Mouse (Mus musculus) embryo, embryonic 11 days (tissue): ENCODE data around the gene Sntb2.
"Not testable (repeated sequence)": the region's sequence is repeated elsewhere in the genome, so short reads cannot be mapped to it uniquely, and the experiment has no call there.

Experiments
- DNase-seq: peaks from one replicate; pipeline ENCODE4 v3.0.0-alpha.2; 2015

Sntb2 gene

DNA sequence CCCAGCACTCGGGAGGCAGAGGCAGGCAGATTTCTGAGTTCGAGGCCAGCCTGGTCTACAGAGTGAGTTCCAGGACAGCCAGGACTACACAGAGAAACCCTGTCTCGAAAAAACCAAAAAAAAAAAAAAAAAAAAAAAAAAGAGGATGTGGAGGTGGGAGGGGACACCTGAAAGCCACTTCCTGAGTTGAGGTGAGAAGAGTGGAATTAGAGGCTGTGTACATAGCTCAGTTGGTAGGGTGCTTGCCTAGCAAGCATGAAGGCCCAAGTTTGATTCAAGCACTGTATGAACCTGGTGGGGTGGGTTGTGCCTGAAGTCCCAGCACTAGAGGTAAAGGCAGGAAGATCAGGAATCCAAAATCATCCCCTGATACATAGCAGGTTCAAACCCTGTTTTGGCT lies 38.0 kb downstream of the Sntb2 start:
- not testable (repeated sequence) for DNase-seq

DNA sequence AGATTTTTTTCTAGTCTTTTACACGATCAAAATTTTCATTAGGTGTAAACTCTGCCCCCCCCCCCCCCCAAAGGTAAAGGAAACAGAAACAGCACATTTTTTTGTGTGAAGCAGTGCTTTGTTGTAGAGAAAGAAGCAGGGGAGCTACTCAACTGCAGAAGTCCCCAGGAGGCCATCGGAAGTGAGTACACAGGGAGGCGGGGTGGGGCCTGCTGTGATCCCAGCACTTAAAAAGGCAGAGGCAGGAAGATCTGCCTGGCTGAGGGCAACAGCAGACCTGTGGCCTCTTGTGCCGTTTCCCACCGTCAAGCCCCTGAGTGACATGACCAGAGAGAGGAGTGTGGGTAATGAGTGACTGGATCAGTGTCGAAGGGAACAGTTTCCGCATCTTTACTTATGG lies 39.2 kb downstream of the Sntb2 start:
- DNase-seq: no peak

DNA sequence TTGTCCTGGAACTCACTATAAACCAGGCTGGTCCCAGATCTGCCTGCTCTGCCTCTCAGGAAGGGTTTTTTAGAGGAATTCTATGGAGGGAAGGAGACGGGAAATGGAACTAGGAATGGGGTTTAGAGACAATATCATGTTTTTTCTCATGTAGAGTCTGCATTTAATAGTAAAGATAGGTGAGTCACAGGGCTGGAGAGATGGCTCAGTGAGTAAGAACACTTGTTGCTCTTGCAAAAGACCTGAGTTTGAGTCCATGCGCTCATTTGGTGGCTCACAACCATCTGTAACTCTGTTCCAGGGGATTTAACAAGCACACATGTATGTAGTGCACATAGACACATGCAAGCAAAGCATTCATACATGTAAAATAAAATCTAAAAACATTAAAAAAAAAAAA lies 40.2 kb downstream of the Sntb2 start:
- DNase-seq: no peak

DNA sequence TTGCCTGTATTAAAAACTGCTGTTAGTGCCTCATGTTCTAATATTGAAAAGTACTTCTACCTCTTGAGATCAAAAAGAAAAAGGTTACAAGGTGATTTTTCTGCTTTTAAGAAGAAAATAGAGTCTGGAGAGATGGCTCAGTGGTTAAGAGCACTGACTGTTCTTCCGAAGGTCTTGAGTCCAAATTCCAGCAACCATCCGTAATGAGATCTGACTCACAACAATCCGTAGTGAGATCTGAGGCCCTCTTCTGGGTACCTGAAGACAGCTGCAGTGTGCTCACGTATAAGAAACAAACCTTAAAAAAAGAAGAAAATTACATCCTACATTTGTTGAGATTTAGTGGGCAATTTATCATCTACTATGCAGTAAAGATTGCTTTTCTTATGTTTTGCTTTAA lies 40.9 kb downstream of the Sntb2 start:
- DNase-seq: no peak

DNA sequence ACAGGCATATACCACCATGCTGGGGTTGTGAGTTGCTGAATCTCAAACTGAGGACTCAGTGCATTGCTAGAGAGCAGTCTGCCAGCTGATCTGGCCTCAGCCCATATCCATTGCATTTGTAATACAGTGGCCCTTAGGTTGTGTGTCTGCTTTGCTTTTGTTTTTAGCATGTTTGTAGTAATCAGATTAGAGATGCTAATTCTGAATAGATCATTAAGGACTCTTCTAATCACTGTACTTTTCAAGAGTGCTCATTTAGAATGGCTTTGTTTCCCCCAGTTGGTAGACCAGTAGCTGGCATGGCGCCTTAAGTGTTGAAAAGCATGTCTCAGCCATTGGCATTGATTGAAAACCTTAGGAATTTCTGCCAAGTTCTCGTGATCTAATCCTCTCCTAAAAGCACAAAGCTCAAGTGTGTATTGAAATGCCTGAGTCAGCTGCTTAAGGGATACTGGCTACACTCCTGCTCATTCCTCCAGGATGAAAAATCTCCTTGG lies 43.3 kb downstream of the Sntb2 start:
- no peak for DNase-seq

DNA sequence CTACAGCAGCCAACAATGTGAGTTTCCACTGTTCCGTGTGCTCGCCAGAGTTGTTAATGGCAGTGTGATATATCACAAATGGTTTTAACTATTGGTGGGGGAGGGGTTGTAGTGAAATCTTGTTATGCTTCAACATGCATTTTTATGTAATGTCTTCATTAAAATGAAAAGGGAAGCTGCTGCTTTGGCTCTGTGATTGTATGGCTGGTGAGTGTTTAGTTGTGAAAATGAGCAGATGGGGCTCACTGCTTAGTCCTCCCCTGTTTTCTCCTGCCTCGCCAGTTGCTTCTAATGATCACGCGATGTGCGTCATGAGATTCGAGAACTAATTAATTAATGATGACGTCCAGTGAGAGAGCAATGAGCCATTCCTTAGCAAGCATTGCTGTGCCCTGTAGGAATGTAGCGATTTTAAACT lies 49.9 kb downstream of the Sntb2 start:
- DNase-seq: no peak

DNA sequence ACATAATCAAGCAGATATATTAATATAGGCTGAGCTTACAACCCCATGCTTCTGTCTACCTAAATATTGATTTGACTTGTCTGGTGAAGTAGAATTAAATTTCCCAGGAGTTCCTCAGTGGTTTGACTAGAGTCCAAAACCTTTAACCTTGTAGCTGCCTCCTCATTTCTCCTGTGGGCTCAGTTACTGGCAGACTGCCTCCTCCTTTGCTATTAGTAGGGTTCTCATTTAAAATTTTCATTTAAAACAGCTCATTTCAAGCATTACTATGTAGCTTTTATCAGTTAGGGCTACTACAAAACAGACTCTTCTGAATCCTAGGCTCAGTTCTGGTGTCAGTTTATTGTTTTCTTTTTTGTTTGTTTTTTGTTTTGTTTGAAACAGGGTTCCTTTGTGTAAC lies 50.4 kb downstream of the Sntb2 start:
- DNase-seq: no peak

DNA sequence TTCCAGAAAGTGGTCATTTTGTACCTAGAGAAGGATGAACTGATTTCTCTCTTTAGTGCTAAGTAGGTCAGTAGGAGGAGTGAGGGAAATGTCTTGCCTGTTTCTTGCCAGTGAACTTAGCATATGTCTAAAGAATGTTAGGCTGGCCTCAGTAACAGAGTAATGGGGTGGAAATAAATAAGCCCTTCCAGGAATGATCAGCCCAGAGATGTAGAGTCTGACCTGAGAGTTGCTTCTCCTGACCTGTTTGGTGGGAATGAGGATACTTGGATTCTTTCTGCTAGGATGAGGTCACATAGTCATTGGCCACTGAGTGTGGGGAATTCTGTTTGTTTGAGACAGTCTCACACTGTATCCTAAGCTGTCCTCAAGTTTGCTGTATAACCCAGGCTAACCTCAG lies 52.0 kb downstream of the Sntb2 start:
- no peak for DNase-seq

DNA sequence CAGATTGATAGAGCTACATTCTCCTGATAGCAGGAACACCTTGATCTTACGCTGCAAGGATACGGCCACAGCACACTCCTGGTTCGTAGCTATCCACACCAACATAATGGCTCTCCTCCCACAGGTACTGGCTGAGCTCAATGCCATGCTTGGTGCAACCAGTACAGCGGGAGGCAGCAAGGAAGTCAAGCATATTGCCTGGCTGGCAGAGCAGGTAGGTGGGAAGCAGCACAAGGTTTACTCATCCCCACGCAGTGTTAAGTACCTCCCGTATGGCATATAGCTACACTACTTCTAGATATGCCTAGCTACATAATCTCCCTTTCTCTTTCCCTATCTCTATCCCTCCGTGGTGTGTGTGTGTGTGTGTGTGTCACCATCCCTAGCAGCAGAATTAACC lies 55.8 kb downstream of the Sntb2 start:
- no peak for DNase-seq

DNA sequence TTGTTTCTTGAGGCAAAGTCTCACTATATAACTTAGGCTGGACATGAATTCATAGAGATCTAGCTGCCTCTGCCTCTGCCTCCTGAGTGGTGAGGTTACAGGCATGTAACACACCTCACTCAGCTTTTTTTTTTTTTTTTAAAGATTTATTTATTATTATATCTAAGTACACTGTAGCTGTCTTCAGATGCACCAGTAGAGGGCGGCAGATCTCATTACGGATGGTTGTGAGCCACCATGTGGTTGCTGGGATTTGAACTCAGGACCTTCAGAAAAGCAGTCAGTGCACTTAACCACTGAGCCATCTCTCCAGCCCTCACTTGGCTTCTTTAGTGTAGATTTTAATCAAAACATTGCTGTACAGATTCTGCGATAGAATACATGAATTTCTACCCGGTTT lies 60.8 kb downstream of the Sntb2 start:
- not testable (repeated sequence) for DNase-seq

DNA sequence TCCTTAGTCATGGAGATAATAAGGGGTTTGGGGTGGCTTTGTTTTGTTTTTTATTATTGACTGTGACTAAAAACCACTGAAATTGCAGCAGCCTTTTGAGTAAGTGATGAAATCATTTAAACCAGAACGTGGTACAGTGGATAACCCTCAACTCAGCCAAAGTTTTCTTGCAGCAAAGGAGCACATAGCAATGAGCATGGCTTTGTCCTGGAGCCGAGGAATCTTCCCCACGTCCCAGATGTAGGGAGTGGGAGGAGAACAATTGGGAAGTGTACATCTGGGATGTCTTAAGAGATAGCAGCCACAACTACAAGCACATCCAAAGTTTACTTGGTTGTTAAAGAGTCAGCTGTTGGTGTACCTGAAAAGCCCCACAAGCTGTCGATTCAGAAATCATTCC lies 61.9 kb downstream of the Sntb2 start:
- no peak for DNase-seq

DNA sequence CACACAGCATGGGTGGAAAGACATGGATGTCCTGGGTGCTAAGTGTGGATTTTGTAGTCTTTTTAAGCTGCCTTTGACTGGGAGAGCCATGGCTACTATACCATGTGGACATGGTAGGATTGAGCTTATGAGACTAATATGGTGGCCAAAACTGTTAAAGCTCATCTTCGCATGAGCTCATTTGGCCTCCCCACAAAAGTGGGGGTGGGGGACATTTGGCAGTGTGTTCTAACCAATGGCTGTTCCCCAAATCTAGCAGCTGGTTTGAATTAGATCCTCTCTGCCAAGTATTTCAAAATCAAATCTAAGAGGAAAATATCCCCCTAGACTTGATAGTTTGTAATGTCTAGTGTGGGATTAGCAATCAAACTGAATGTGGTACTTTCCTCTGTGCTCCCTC lies 63.5 kb downstream of the Sntb2 start:
- DNase-seq: no peak

DNA sequence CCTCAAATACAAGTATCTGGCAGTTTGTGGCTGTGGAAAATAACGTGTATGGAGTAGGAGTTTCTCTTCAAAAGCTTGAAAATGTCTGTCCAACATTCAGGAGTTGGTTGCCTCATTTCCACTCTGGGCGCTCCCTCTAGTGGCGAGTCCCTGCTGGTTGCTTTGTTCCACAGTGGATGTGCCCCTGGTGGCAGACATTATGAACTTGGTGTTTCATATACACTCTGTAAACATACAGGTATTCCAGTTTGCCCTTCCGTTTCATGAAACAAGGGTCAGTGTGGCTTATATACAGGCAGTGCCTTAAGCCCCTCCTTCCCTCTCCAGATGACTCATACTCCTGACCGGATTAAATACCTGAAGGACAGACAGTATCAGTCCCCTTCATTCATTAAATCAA lies 67.0 kb downstream of the Sntb2 start:
- peak; percentile 89 for DNase-seq

DNA sequence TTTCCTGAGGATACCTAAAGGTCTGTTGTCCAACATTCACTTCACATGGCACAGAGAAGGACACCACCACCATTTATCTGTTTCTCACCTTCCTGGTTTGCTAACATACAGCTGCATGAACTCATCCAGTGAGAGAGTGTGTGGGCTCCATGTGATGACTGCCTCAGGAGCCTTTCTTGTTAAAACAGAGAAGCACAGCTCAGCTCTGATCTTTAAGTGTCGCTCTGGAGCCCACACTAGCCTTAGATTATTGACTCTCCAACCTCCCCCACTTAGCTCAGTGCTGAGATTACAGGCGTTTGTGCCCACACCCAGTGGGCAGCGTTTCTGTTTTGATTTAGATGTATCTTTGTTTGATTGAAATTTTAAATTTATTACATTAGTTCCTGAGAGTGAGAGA lies 72.2 kb downstream of the Sntb2 start:
- no peak for DNase-seq

DNA sequence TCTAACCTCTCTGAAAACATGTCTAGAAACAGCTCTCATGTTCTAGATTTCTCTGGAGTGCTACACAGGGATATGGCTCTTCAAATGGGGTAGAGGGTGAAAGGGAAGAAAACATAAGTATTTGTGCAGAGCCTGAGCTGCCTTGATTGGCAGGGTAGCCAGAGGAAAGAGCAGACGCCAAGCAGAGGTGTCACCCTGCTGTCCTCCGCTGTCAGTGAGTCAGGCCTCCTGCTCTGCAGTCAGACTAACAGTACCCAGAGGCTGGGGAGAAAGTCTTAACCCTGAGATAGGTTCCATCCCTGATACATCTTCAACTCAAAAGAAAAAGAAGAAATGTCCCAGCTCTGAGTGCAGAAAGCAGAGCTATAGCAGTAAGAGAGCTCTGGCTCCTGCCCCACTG lies 77.1 kb downstream of the Sntb2 start:
- DNase-seq: no peak

DNA sequence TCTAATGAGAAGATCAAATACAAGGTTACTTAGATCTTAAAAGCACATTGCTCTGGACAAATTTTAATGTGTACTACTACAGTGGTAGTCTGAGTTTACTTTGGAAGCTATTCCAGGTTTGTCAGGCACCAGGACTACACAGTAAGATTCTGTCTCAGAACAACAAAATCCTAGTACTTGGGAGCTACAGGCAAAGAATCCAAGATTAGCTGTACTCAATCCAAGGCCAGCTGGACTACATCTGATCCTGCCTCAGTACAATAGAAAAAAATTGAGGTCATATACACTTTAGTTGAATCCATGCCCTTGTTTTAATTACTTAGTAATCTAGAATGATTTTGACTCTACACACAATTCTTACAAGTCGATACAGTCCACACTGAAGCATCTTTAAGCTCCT lies 79.4 kb downstream of the Sntb2 start:
- DNase-seq: no peak

DNA sequence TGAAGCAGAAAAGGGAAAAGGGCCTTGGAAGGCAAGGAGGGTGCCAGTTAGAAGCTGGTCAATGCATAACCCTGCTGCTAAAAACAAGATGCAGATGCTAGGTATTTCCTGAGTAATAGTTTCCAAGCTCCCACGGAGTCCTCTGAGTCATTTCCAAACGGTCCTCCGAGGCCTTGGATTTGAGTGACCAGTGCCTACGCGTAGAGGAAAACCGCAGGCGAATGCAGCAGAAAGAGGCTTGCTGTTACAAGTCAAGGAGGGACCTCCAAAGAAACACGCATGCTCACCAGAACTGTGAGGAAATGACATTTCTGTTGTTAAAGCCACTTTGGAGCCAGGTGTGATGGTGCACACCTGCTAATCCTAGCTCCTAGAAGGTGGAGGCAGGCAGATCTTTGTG lies 87.9 kb downstream of the Sntb2 start:
- no peak for DNase-seq

DNA sequence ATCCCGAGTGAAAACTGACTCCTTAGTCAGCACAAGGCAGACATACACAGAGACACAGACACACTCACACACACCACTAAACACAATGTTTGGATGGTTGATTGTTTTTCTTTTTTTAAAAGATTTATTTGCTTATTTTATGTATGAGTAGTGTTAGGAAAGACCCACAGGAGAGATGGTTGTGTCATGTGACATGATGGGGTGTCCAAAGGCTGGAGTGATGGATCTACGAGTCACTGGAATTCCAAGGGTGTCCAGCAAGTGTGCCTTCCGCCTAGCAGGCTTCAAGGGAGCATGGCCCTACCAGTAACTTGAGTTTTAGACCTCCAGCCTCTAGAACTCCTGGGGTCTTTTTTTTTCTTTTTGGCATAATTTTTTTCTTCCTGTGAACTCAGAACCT lies 93.8 kb downstream of the Sntb2 start:
- no peak for DNase-seq

DNA sequence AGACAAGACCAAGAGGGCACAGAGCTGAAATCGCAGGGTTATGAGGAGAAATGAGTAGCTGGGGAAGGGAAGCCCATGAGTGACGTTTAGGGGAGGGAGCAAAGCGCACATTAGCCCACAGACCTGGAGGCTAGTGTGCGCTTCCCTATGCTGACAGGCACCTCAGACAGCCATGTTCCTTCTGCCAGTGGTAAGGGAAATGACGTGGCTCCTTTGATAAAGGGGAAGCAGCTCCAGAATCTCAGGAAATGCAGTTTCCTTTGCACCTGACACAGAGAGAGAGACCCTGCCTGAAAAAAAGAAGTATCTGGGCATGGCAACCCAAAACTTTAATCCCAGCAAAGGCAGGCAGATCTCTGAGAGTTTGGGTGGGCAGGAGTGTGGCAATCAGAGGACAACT lies 94.5 kb downstream of the Sntb2 start:
- DNase-seq: no peak

DNA sequence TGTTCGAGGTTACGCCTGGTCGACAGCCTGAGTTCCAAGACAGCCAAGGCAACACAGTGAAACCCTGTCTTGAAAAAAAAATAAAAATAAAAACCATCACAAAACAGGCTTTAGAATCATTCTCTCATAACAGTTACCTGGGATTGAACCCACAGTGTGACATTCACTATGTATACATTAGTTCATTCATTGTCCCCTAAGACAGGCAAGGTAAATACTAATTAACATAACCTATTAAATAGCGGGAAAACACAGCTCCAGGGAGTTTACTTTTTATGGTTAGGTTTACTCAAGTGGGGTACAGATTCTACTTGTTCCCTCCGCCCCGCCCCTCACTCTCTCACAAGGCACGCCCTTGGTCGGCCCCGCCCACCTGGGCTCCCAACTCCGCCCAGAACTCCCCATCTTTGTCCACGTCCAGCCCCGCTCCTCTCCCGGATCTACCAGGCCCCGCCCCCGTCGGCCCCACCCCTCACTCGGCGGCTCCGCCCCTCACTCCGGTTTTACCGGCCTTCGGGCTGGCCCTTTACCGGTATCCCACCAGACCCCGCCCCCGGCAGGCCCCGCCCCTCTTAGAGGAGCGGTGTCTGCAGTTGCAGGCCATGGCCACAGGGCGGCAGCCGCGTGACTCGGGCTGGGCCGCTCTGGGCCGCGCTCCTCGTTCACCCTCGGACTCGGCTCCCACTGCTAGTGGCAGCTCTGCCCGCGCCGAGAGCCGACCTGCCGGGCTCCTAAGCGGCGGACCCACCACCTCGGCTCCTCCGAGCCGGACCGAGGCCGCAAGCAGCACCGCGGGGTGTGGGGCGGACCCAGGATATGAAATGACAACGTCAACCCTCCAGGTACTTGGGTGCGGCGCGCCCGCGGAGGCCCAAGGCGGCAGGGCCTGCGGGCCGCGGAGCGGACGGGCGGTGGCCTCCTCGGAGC lies 95.4 kb downstream of the Sntb2 start, which contains the start of gene Vps4a:
Vps4a (plus strand) TSS at position 573 of the 927 bp plus-strand sequence.
- peak; percentile 95 for DNase-seq

DNA sequence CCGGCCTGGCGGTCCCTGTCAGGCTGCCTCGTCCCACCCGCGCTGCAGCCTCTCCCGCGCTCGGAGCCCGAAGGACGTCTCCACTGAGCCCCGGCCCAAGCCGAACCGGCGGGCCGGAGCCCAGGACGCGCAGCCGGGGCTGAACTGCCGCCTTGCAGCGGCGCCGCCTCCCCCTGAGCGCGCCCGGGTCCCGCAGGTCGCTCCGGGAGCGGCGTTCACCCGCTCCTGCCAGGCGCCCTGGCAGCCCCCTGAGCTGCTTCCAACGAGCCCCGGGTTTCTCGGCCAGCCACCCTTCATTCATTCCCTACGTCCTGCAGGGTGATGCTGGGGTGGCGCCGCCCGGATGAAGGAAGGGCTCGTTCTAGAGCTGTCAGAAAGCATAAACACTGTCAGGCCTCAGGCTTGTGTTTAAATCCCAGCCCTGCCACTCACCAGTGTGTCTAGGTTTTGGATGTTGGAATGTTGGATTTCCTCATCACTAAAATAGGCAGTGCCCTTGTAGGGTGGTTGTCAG lies 96.1 kb downstream of the Sntb2 start:
- DNase-seq: no peak

DNA sequence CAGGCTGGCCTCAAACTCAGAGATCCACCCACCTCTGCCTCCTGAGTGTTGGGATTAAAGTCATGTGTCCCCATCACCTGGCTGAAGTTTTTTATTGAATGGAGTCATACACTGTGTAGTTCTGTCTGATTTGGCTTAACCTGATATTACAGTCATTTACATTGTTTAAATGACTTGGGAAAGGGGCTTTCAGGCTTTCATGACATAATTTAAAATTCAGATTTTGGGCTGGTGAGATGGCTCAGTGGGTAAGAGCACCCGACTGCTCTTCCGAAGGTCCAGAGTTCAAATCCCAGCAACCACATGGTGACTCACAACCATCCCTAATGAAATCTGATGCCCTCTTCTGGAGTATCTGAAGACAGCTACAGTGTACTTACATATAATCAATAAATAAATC lies 98.1 kb downstream of the Sntb2 start:
- DNase-seq: not testable (repeated sequence)

DNA sequence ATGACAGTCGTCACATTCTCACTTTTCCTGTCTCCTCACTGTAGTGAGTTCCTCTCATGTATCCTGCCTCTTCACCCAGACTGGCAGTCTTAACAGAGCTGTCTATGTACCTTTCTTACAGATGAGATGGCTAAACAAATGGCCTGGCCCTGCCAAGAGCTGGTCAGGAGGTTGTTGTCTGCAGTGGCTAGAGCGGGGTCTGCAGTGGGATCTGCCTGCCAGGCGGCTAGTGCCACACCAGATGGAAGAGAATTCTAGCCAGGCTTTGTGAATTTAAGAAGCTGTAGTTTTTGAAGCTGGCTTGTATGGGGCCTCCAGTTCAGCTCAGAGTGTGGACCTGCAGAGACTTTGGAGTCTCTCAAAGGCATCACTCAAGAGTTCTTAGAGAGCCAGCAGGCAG lies 100.1 kb downstream of the Sntb2 start:
- DNase-seq: no peak

DNA sequence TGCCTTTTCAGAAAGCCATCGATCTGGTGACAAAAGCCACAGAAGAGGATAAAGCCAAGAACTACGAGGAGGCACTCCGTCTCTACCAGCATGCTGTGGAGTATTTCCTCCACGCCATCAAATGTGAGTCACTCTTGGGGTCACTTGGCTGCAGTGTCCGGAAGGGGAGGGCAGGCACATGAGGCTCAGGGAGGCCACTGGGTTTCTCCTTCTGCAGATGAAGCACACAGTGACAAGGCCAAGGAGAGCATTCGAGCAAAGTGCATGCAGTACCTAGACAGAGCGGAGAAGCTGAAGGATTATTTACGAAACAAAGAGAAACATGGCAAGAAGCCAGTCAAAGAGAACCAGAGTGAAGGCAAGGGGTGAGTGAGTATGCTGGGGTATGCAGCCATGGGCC lies 101.1 kb downstream of the Sntb2 start:
- DNase-seq: no peak

DNA sequence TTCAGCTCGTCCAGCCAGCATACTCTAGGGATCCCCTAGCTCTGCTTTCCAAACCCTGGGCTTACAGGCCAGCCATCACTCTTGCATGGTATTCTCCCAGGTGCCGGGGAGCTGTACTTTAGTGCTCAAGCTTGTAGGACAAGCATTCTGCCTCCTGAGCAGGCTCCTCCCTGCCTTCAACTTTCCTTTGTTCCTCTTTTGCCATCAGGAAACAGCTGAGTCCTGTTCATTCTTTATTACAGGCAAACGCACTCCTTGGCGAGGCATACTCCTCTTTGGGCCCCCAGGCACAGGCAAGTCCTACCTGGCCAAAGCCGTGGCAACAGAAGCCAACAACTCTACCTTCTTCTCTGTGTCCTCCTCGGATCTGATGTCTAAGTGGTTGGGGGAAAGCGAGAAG lies 105.1 kb downstream of the Sntb2 start:
- no peak for DNase-seq
